Mouse (Mus musculus) stomach, embryonic 16.5 days (tissue): ENCODE measurements around the gene Reln. TPM values are rescaled to one million over a fixed set of nuclear protein-coding genes. Genes with fewer than 3 reads are reported as not detected.

Experiments
- ATAC-seq: fragments of 200-750 bp; cut with Nextera tagmentation; 2 replicates; pipeline ENCODE4 v1.8.0; 2017; ENCODE audit warnings: moderate number of reproducible peaks, moderate TSS enrichment; ENCODE audit not compliant: insufficient read depth, low FRiP score
- H3K27ac ChIP-seq: fragments of 300-500 bp; sonication (generic); 2 replicates; pipeline ENCODE4 v1.5.1; 2014; ENCODE audit warnings: low read length
- H3K27me3 ChIP-seq: fragments of 300-500 bp; sonication (generic); 2 replicates; pipeline ENCODE4 v1.6.1; 2014; ENCODE audit warnings: low read length, control low read depth, mixed read lengths; ENCODE audit not compliant: control insufficient read depth, insufficient read depth
- H3K36me3 ChIP-seq: fragments of 300-500 bp; sonication (generic); 2 replicates; pipeline ENCODE4 v1.6.1; 2014; ENCODE audit warnings: low read length; ENCODE audit not compliant: control insufficient read depth, insufficient read depth
- H3K4me1 ChIP-seq: fragments of 300-500 bp; sonication (generic); 2 replicates; pipeline ENCODE4 v1.6.1; 2014; ENCODE audit warnings: low read length, control low read depth, mixed read lengths; ENCODE audit not compliant: control insufficient read depth, insufficient read depth
- H3K4me2 ChIP-seq: fragments of 300-500 bp; sonication (generic); 2 replicates; pipeline ENCODE4 v1.6.1; 2014; ENCODE audit warnings: low read depth, low read length, mixed read lengths
- H3K4me3 ChIP-seq: fragments of 300-500 bp; sonication (generic); replicated peaks from 2 replicates; pipeline ENCODE4 v1.5.1; 2014; ENCODE audit warnings: mild to moderate bottlenecking, low read length
- H3K9ac ChIP-seq: fragments of 300-500 bp; sonication (generic); 2 replicates; pipeline ENCODE4 v1.6.1; 2014; ENCODE audit warnings: low read length
- H3K9me3 ChIP-seq: fragments of 300-500 bp; sonication (generic); replicated peaks from 2 replicates; pipeline ENCODE4 v1.6.1; 2016; ENCODE audit warnings: low read length, control low read depth; ENCODE audit not compliant: control insufficient read depth
- WGBS: fragments of 180-500 bp; shearing (Covaris S2); extraction: QIAGEN DNeasy Blood & Tissue Kit; methylation state at CpG from one replicate; pipeline ENCODE4 v1.1.7; 2014; 5-methylcytosine and 5-hydroxymethylcytosine counted together
- polyA plus RNA-seq: library from polyadenylated mRNA; unstranded; fragments of >200 nt; fragmentation: Nextera tagmentation; extraction: Ambion mirVana; gene quantifications from 2 replicates; pipeline ENCODE4 v1.2.1, GENCODE M21; 2015

Reln gene
- polyA plus RNA-seq, 1 experiment from 2014 or later = 4.7 TPM

- no peaks in the 10 kb centered on the region for H3K4me1 ChIP-seq
- H3K36me3 ChIP-seq = no peaks in the 10 kb centered on the region
- no peak overlapping the region for H3K4me2 ChIP-seq
- no peaks in the 10 kb centered on the region for H3K9me3 ChIP-seq
- H3K27ac ChIP-seq = no peak overlapping the region
- H3K27me3 ChIP-seq = no peaks in the 10 kb centered on the region
- ATAC-seq = no peak
- no peak overlapping the region for H3K9ac ChIP-seq
- whole genome bisulfite sequencing = 70% methylated on average over 5 of the region's 5 CpGs
- no peak overlapping the region for H3K4me3 ChIP-seq
These were observed 173.2 kb downstream of the Reln start for GRCm38 (mm10) chr5:22171336-22171735.

GRCm38 (mm10) chr5:22164060-22164934, 180.2 kb downstream of the Reln start:
- 53% methylated on average over 10 of the region's 10 CpGs for WGBS
- no peak for ATAC-seq

GRCm38 (mm10) chr5:22160935-22161334, 183.6 kb downstream of the Reln start:
- no peak overlapping the region for H3K4me2 ChIP-seq
- no peaks in the 10 kb centered on the region for H3K36me3 ChIP-seq
- H3K9ac ChIP-seq = no peak overlapping the region
- 0 out of 2 replicates have a peak, but pooled peaks cover 3% of the 10 kb centered on the region for H3K4me1 ChIP-seq
- H3K9me3 ChIP-seq = no peaks in the 10 kb centered on the region
- H3K4me3 ChIP-seq = no peak overlapping the region
- H3K27ac ChIP-seq = no peak overlapping the region
- no peak for ATAC-seq
- H3K27me3 ChIP-seq = no peaks in the 10 kb centered on the region
- WGBS = 34% methylated on average over 2 of the region's 2 CpGs

More at GRCm38 (mm10) chr5:22164060-22164934, 180.2 kb downstream of the Reln start:
- Histone ChIP-seq H3K4me1 (0 out of 2 replicates have a peak, but pooled peaks cover 3% of the 10 kb centered on the region), H3K27ac (no peak overlapping the region), H3K36me3 (no peaks in the 10 kb centered on the region), H3K4me2 (no peak overlapping the region), H3K27me3 (no peaks in the 10 kb centered on the region), H3K4me3 (no peak overlapping the region), H3K9ac (no peak overlapping the region), H3K9me3 (no peaks in the 10 kb centered on the region)

GRCm38 (mm10) chr5:22158754-22159153, 185.7 kb downstream of the Reln start:
- Histone ChIP-seq H3K27ac (no peak overlapping the region), H3K4me3 (no peak overlapping the region), H3K9ac (no peak overlapping the region), H3K36me3 (no peaks in the 10 kb centered on the region), H3K9me3 (no peaks in the 10 kb centered on the region), H3K27me3 (no peaks in the 10 kb centered on the region), H3K4me2 (no peak overlapping the region), H3K4me1 (no peaks in the 10 kb centered on the region)
- no peak for ATAC-seq
- WGBS = 63% methylated on average over 11 of the region's 11 CpGs

GRCm38 (mm10) chr5:22153601-22154000, 190.9 kb downstream of the Reln start:
- Histone ChIP-seq H3K4me1 (no peaks in the 10 kb centered on the region), H3K9me3 (no peaks in the 10 kb centered on the region), H3K4me3 (no peak overlapping the region), H3K27ac (no peak overlapping the region), H3K4me2 (no peak overlapping the region), H3K9ac (no peak overlapping the region), H3K27me3 (no peaks in the 10 kb centered on the region), H3K36me3 (no peaks in the 10 kb centered on the region)
- 50% methylated on average over 6 of the region's 6 CpGs for WGBS
- no peak for ATAC-seq

- no peaks in the 10 kb centered on the region for H3K36me3 ChIP-seq
- H3K27me3 ChIP-seq = no peaks in the 10 kb centered on the region
- 0 out of 2 replicates have a peak, but pooled peaks cover 7% of the 10 kb centered on the region for H3K9me3 ChIP-seq
- no peak overlapping the region for H3K4me2 ChIP-seq
- H3K4me1 ChIP-seq = no peaks in the 10 kb centered on the region
- no peak overlapping the region for H3K27ac ChIP-seq
- no peak overlapping the region for H3K9ac ChIP-seq
- whole genome bisulfite sequencing = 59% methylated on average over 4 of the region's 4 CpGs
- no peak for ATAC-seq
- no peak overlapping the region for H3K4me3 ChIP-seq
These were observed 202.7 kb downstream of the Reln start for GRCm38 (mm10) chr5:22141821-22142220.

- Histone ChIP-seq H3K27me3 (no peaks in the 10 kb centered on the region), H3K9me3 (0 out of 2 replicates have a peak, but pooled peaks cover 7% of the 10 kb centered on the region), H3K36me3 (no peaks in the 10 kb centered on the region), H3K4me1 (no peaks in the 10 kb centered on the region), H3K4me3 (no peak overlapping the region), H3K9ac (no peak overlapping the region), H3K4me2 (no peak overlapping the region), H3K27ac (no peak overlapping the region)
- ATAC-seq = no peak
- 42% methylated on average over 2 of the region's 2 CpGs for WGBS
These were observed 205.5 kb downstream of the Reln start for GRCm38 (mm10) chr5:22139015-22139414.

- Histone ChIP-seq H3K27ac (no peak overlapping the region), H3K4me3 (no peak overlapping the region), H3K9ac (no peak overlapping the region), H3K9me3 (0 out of 2 replicates have a peak, but pooled peaks cover 7% of the 10 kb centered on the region), H3K27me3 (no peaks in the 10 kb centered on the region), H3K4me1 (no peaks in the 10 kb centered on the region), H3K4me2 (no peak overlapping the region), H3K36me3 (no peaks in the 10 kb centered on the region)
- WGBS = 63% methylated on average over 9 of the region's 9 CpGs
- ATAC-seq = no peak
These were observed 210.1 kb downstream of the Reln start for GRCm38 (mm10) chr5:22134402-22134801.

- Histone ChIP-seq H3K36me3 (no peaks in the 10 kb centered on the region), H3K4me3 (no peak overlapping the region), H3K9ac (no peak overlapping the region), H3K27me3 (no peaks in the 10 kb centered on the region), H3K9me3 (no peaks in the 10 kb centered on the region), H3K4me1 (no peaks in the 10 kb centered on the region), H3K4me2 (no peak overlapping the region), H3K27ac (no peak overlapping the region)
- WGBS = 79% methylated on average over 5 of the region's 5 CpGs
- no peak for ATAC-seq
These were observed 212.6 kb downstream of the Reln start for GRCm38 (mm10) chr5:22131730-22132522.
